Mouse (Mus musculus) hindbrain, embryonic 14.5 days (tissue): Measurements from ENCODE around the gene Lrpap1. TPM values are rescaled to one million over a fixed set of nuclear protein-coding genes. Genes with fewer than 3 reads are reported as not detected.
A peak's percentile ranks its signal among the peaks of the same experiment; 100 is the strongest.

Experiments
- ATAC-seq: fragments of 200-750 bp; cut with Nextera tagmentation; 2 replicates; pipeline ENCODE4 v1.8.0; 2017; ENCODE audit warnings: moderate number of reproducible peaks, mild to moderate bottlenecking, moderate TSS enrichment, moderate library complexity; ENCODE audit not compliant: low FRiP score
- DNase-seq: peaks from one replicate; pipeline ENCODE4 v3.0.0-alpha.2; 2015; ENCODE audit warnings: low spot score
- H3K27ac ChIP-seq: fragments of 300-500 bp; sonication (generic); 2 replicates; pipeline ENCODE4 v1.5.1; 2014; ENCODE audit warnings: mild to moderate bottlenecking, moderate library complexity
- H3K27me3 ChIP-seq: fragments of 300-500 bp; sonication (generic); 2 replicates; pipeline ENCODE4 v1.6.1; 2014; ENCODE audit warnings: mild to moderate bottlenecking, low read length, mixed read lengths; ENCODE audit not compliant: control insufficient read depth, insufficient read depth
- H3K36me3 ChIP-seq: fragments of 300-500 bp; sonication (generic); replicated peaks from 2 replicates; pipeline ENCODE4 v1.6.1; 2014; ENCODE audit not compliant: control insufficient read depth, insufficient read depth
- H3K4me1 ChIP-seq: fragments of 300-500 bp; sonication (generic); replicated peaks from 2 replicates; pipeline ENCODE4 v1.6.1; 2014; ENCODE audit warnings: antibody characterized with exemption, low read length, mixed read lengths; ENCODE audit not compliant: control insufficient read depth, insufficient read depth
- H3K4me2 ChIP-seq: fragments of 300-500 bp; sonication (generic); replicated peaks from 2 replicates; pipeline ENCODE4 v1.6.1; 2014; ENCODE audit warnings: mild to moderate bottlenecking, moderate library complexity
- H3K4me3 ChIP-seq: fragments of 300-500 bp; sonication (generic); replicated peaks from 2 replicates; pipeline ENCODE4 v1.5.1; 2014; ENCODE audit warnings: mild to moderate bottlenecking, low read length
- H3K9ac ChIP-seq: fragments of 300-500 bp; sonication (generic); 2 replicates; pipeline ENCODE4 v1.6.1; 2014
- H3K9me3 ChIP-seq: fragments of 300-500 bp; sonication (generic); 2 replicates; pipeline ENCODE4 v1.6.1; 2016; ENCODE audit warnings: low read length; ENCODE audit not compliant: control insufficient read depth
- WGBS: fragments of 180-500 bp; shearing (Covaris S2); extraction: QIAGEN DNeasy Blood & Tissue Kit; methylation state at CpG from one replicate; pipeline ENCODE4 v1.1.7; 2014; 5-methylcytosine and 5-hydroxymethylcytosine counted together
- polyA plus RNA-seq: library from polyadenylated mRNA; unstranded; fragments of >200 nt; fragmentation: Nextera tagmentation; extraction: Ambion mirVana; gene quantifications from 2 replicates; pipeline ENCODE4 v1.2.1, GENCODE M21; 2014

The Lrpap1 gene
- polyA plus RNA-seq, 1 experiment from 2014 or later, result 150 TPM

DNA sequence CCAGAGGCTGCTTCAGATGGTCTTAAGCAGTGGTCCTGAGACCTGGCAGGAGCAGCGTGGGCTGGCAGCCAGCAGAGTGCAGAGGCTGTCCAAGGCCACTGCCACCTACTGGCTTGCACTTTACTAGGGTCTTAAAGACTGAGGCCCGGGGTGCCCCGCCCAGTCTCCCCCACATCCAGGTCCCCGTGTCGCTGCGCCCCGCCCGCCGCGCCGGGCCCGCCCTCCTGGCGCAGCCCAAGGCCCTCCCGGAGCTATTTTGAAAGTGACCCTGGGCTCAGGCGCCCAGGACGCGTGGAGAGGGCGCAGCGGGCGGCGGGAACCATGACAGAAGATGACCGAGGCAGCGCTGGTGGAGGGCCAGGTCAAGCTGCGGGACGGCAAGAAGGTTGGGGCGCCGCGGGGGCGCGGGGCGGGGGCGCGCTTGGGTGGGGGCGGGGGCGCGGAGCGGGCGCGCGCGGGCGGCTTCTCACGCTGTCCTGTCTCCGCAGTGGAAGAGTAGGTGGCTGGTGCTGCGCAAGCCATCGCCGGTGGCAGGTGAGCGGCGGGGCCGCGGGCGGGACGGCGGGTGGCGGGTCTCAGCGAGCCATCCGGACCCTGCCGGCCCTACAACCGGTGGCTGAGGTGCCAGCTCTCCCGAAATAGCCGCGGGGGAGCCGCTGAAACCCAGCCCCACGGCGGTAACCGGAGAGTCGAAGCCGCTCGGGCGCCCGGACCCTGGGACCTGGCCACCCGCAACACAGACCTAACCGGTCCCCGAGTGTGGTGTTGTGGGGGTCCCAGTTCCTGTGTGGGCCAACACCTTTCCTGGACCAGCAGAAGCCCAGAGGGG lies 48.7 kb downstream of the Lrpap1 start, which contains the start of gene Dok7:
Dok7 (plus strand) TSS at position 163 of the 829 bp plus-strand sequence.
- peak within 1 kb of the TSS; percentile 70 for H3K4me3 ChIP-seq
- WGBS, result 2% methylated on average over 61 of the region's 74 CpGs
- 0 out of 2 replicates have a peak, but pooled peaks cover 5% of the 10 kb centered on the region for H3K27me3 ChIP-seq
- no peaks in the 10 kb centered on the region for H3K36me3 ChIP-seq
- no peaks in the 10 kb centered on the region for H3K9me3 ChIP-seq
- peaks cover 12% of the 10 kb centered on the region for H3K4me1 ChIP-seq
- ATAC-seq, result peak; percentile 69
- no peak within 1 kb of the TSS for H3K27ac ChIP-seq
- peak within 1 kb of the TSS; percentile 95 for H3K4me2 ChIP-seq
- DNase-seq, result peak; percentile 46
- peak within 1 kb of the TSS; percentile 75 for H3K9ac ChIP-seq

DNA sequence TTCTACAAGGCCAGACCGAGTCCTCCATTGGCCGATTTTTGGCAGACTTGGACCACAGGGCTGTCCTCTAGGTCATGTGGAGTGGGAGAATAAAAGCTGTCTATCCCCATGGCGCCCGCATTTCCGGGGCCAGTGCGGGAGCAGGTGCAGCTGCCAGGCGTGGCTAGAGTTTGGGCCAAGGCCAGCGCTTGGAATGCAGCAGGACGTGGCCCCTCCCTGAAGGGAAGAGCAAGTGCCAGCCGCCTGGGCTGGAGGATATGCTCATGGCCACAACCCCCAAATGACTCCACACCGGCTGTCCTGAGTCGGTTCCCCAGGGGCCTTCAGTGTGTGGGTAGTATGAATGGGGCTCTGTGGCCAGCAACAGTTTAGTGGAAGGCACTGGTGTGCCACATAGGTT lies 50.5 kb downstream of the Lrpap1 start:
- ATAC-seq, result no peak
- H3K36me3 ChIP-seq, result no peaks in the 10 kb centered on the region
- 61% methylated on average over 12 of the region's 12 CpGs for WGBS

DNA sequence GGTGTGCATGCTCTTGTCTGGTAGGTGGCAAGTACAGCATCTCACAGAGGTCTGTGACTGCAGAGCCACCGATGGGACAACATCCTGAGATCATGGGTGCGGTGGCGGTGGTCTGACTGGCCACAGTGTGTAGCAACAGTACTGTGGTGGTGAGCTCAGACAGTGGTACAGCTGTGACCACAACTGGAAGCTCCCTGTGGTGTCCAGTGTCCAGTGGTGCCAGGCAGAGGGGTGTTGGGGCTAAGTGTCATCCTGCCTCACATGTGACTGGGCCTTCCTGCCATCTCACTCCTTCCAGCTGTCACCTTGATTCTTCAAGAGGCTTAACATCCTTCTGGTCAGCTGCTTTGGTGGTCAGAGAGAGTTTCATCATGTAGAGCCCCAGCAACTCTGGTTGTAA lies 50.9 kb downstream of the Lrpap1 start:
- H3K27me3 ChIP-seq, result 0 out of 2 replicates have a peak, but pooled peaks cover 5% of the 10 kb centered on the region
- no peak overlapping the region for H3K4me2 ChIP-seq
- no peaks in the 10 kb centered on the region for H3K36me3 ChIP-seq
- H3K27ac ChIP-seq, result no peak overlapping the region
- H3K4me1 ChIP-seq, result peaks cover 12% of the 10 kb centered on the region
- no peaks in the 10 kb centered on the region for H3K9me3 ChIP-seq
- DNase-seq (no peak), ATAC-seq (no peak)
- WGBS, result 88% methylated on average over 3 of the region's 3 CpGs
- H3K9ac ChIP-seq, result no peak overlapping the region
- H3K4me3 ChIP-seq, result no peak overlapping the region

More for the DNA sequence above, 50.5 kb downstream of the Lrpap1 start:
- H3K27ac ChIP-seq, result no peak overlapping the region
- 0 out of 2 replicates have a peak, but pooled peaks cover 5% of the 10 kb centered on the region for H3K27me3 ChIP-seq
- no peak overlapping the region for H3K4me2 ChIP-seq
- H3K9me3 ChIP-seq, result no peaks in the 10 kb centered on the region
- no peak for DNase-seq
- no peak overlapping the region for H3K4me3 ChIP-seq
- no peak overlapping the region for H3K9ac ChIP-seq
- H3K4me1 ChIP-seq, result peaks cover 12% of the 10 kb centered on the region

DNA sequence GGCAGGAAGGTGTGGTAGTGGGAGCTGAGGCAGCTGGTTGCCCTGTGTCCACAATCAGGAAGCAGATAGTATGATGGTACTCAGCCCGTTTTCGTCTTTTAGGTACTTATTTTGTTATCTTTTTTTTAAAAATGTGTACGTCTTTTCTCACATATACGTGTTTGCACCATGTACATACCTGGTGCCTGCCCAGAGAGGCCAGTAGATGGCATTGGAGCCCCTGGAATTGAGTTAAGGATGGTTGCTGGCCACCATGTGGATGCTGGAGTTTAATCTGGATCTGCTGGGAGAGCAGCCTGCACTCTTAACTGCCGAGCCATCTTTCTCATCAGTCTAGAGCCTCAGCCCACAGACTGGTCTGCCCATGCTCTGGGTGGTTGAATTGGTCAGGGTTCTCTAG lies 55.0 kb downstream of the Lrpap1 start:
- Histone ChIP-seq H3K4me2 (no peak overlapping the region), H3K36me3 (no peaks in the 10 kb centered on the region), H3K27me3 (no peaks in the 10 kb centered on the region), H3K27ac (no peak overlapping the region), H3K9me3 (no peaks in the 10 kb centered on the region), H3K9ac (no peak overlapping the region), H3K4me3 (no peak overlapping the region), H3K4me1 (no peaks in the 10 kb centered on the region)
- ATAC-seq (no peak), DNase-seq (no peak)
- WGBS, result 78% methylated on average over 5 of the region's 5 CpGs

DNA sequence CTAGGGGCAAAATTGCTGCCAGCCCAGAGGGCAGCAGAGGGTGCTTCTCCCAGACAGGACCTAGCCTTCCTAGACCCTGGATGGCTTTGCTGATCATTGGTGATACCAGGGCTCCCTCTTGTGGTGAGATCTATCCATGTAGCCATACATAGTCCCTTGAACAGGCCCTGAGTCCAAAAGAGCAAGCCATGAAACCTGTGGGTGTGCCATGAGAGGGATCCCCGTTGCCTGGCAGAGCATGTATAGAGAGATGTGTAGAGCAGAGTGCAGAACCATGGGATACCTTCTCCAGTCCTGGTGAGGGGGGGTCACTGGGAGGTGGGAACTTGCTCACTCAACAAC lies 62.5 kb downstream of the Lrpap1 start:
- Histone ChIP-seq H3K27ac (no peak overlapping the region), H3K27me3 (no peaks in the 10 kb centered on the region), H3K36me3 (no peaks in the 10 kb centered on the region), H3K4me2 (no peak overlapping the region), H3K4me3 (no peak overlapping the region), H3K4me1 (no peaks in the 10 kb centered on the region), H3K9me3 (no peaks in the 10 kb centered on the region), H3K9ac (no peak overlapping the region)
- DNase-seq (peak; percentile 90), ATAC-seq (peak; percentile 81)
- WGBS, result 20% methylated on average over 1 of the region's 1 CpGs

DNA sequence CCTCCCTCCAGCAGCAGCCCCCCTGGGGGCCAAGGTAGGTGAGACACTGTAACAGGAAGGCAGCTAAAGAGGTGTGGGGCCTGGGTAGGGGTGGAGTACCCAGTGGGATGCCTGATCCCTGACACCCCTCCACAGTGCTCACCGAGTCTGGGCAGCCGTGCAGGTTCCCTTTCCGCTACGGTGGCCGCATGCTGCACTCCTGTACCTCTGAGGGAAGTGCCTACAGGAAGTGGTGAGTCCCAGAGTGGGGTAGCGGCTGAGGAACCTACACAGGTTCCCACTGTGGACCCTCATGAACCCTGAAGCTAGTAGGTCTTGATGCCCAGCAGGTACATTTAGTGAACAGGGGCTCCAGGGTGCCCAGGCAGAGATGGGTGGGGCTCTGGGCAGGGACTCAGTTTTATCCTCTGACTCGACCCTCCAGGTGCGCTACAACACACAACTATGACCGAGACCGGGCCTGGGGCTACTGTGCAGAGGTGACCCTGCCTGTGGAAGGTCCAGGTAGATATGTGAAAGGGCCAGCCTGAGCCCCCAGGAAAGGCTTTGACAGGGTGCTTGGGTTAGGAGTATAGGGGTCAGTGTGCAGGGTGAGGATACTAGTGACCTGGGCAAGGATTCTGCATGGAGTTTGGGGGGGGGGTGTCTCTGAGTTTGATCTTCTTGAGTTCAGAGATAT lies 63.0 kb downstream of the Lrpap1 start:
- ATAC-seq (peak; percentile 14; the same call in 1 of the 2 replicates), DNase-seq (no peak)
- Histone ChIP-seq H3K4me2 (no peak overlapping the region), H3K9me3 (no peaks in the 10 kb centered on the region), H3K9ac (no peak overlapping the region), H3K27me3 (no peaks in the 10 kb centered on the region), H3K36me3 (no peaks in the 10 kb centered on the region), H3K27ac (no peak overlapping the region), H3K4me3 (no peak overlapping the region), H3K4me1 (no peaks in the 10 kb centered on the region)
- WGBS, result 76% methylated on average over 10 of the region's 10 CpGs

Other genes with a start within 250 kb of the Lrpap1 start
- gene Msantd1, start 197.8 kb downstream of the Lrpap1 start, polyA plus RNA-seq, result 2.6 and 5.3 TPM in 2 replicates
- gene Rgs12, start 156.3 kb downstream of the Lrpap1 start, polyA plus RNA-seq, result 34.1 and 36.5 TPM in 2 replicates
- 0.48 and 0.72 TPM in 2 replicates for gene Hgfac, start 64.3 kb downstream of the Lrpap1 start, polyA plus RNA-seq
- 5.5 and 7.1 TPM in 2 replicates for gene Dok7, start 49.0 kb downstream of the Lrpap1 start, polyA plus RNA-seq
- gene Adra2c, start 172.6 kb upstream of the Lrpap1 start, polyA plus RNA-seq, result 0.67 and 1.1 TPM in 2 replicates